Comparison of ENCODE assay signal across 9 mouse cellular contexts in genomic region chr13:37830874-37831311, GRCm38 (mm10). TPM values are rescaled to one million over a fixed set of nuclear protein-coding genes. Genes with fewer than 3 reads are reported as not detected.
A peak's percentile ranks its signal among the peaks of the same experiment; 100 is the strongest.
DNase-seq lines count a peak whose midpoint lies in the region; ATAC-seq lines count a peak whose summit lies in the region.
"Had no signal": no experiment of that assay in that cellular context is flagged by ENCODE, and none has a peak within 500 bp of the region (broad histone marks: within the 10 kb centered on the region; RNA-seq: fewer than 3 reads in every experiment).

No protein-coding gene starts in this region.

- H3K27ac ChIP-seq in forebrain, embryonic 10.5 days: peak overlapping the region; percentile 35; the same call in 1 of the 2 replicates
- H3K27ac ChIP-seq in forebrain, embryonic 12.5 days: no peak overlapping the region
- peak overlapping the region; percentile 44 for H3K27ac ChIP-seq in liver, embryonic 13.5 days

- no peak for DNase-seq in forebrain, embryonic 10.5 days (ENCODE audit: extremely low spot score, low spot score)
- peak; percentile 29 for DNase-seq in urinary bladder, adult 2 months (ENCODE audit: low spot score)
- DNase-seq in urinary bladder, postnatal 25 days (ENCODE audit: low spot score): no peak
- no peak for DNase-seq in liver, embryonic 13.5 days
- DNase-seq in right cerebral cortex, postnatal 10 days (ENCODE audit: low spot score in 2 of 2): no peak
- DNase-seq in layer of hippocampus, postnatal 10 days (ENCODE audit: low spot score in 2 of 2): no peak
- DNase-seq in testis, postnatal 14 days (ENCODE audit: low spot score): no peak
- DNase-seq: cerebellum, adult 11 months had no signal

- no peaks in the 10 kb centered on the region for H3K9me3 ChIP-seq in forebrain, embryonic 10.5 days
- no peaks in the 10 kb centered on the region for H3K9me3 ChIP-seq in forebrain, embryonic 12.5 days
- no peaks in the 10 kb centered on the region for H3K9me3 ChIP-seq in liver, embryonic 13.5 days (replicated peaks)

- H3K4me1 ChIP-seq in forebrain, embryonic 10.5 days: peaks cover 73% of the 10 kb centered on the region
- peaks cover 36% of the 10 kb centered on the region for H3K4me1 ChIP-seq in forebrain, embryonic 12.5 days
- H3K4me1 ChIP-seq in liver, embryonic 13.5 days (replicated peaks): peaks cover 72% of the 10 kb centered on the region

- 10% methylated on average over 4 of the region's 4 CpGs for WGBS in forebrain, embryonic 10.5 days
- WGBS in forebrain, embryonic 12.5 days: 11% methylated on average over 4 of the region's 4 CpGs
- WGBS in liver, embryonic 13.5 days (ENCODE audit: insufficient replicate concordance): 41% methylated on average over 4 of the region's 4 CpGs

- no peak overlapping the region for H3K4me2 ChIP-seq in forebrain, embryonic 12.5 days
- H3K4me2 ChIP-seq in liver, embryonic 13.5 days: peak overlapping the region; percentile 32

- no peak overlapping the region for H3K4me3 ChIP-seq in forebrain, embryonic 10.5 days
- no peak overlapping the region for H3K4me3 ChIP-seq in forebrain, embryonic 12.5 days (replicated peaks)
- no peak overlapping the region; the same call in 1 of the 2 replicates for H3K4me3 ChIP-seq in liver, embryonic 13.5 days (replicated peaks)

- no peak for ATAC-seq in forebrain, embryonic 12.5 days (ENCODE audit: low FRiP score)
- ATAC-seq in liver, embryonic 13.5 days (ENCODE audit: low read depth): no peak

- H3K36me3 ChIP-seq in forebrain, embryonic 10.5 days (replicated peaks): no peaks in the 10 kb centered on the region
- no peaks in the 10 kb centered on the region for H3K36me3 ChIP-seq in forebrain, embryonic 12.5 days (replicated peaks)
- H3K36me3 ChIP-seq in liver, embryonic 13.5 days: no peaks in the 10 kb centered on the region

- peaks cover 59% of the 10 kb centered on the region for H3K27me3 ChIP-seq in forebrain, embryonic 10.5 days (ENCODE audit: poor library complexity, severe bottlenecking)
- H3K27me3 ChIP-seq in forebrain, embryonic 12.5 days: peaks cover 62% of the 10 kb centered on the region
- H3K27me3 ChIP-seq in liver, embryonic 13.5 days: no peaks in the 10 kb centered on the region

- H3K9ac ChIP-seq in forebrain, embryonic 12.5 days: no peak overlapping the region
- H3K9ac ChIP-seq in liver, embryonic 13.5 days: peak overlapping the region; percentile 27; the same call in 1 of the 2 replicates

RNA-seq across cellular contexts. Expression of gene Rreb1, which starts 52.7 kb away (rescaled TPM):
- polyA plus RNA-seq in forebrain, embryonic 10.5 days (2016; fragmentation: Nextera tagmentation; extraction: Ambion mirVana): 5.5 and 6.6 TPM in 2 replicates
- polyA plus RNA-seq in forebrain, embryonic 12.5 days (2016; fragmentation: Nextera tagmentation; extraction: Ambion mirVana): 4.1 and 5.3 TPM in 2 replicates
- polyA plus RNA-seq in urinary bladder, adult 2 months (2012; rRNA removed): 11.9 and 19.0 TPM in 2 replicates
- polyA plus RNA-seq in liver, embryonic 13.5 days (2015; fragmentation: Nextera tagmentation; extraction: Ambion mirVana): 4.8 and 5.1 TPM in 2 replicates
- total RNA-seq in layer of hippocampus, postnatal 10 days (2021): 10 to 100 TPM; 22.9 to 27.5 TPM
